Mouse (Mus musculus) G1E (cell line): Measurements from ENCODE around the gene Sh3pxd2b. TPM values are rescaled to one million over a fixed set of nuclear protein-coding genes. Genes with fewer than 3 reads are reported as not detected.

ENCODE experiments used
- ATAC-seq: 2 replicates; pipeline ENCODE4 v1.8.0; 2016; ENCODE audit warnings: mild to moderate bottlenecking; ENCODE audit not compliant: insufficient number of reproducible peaks, poor library complexity, low FRiP score, severe bottlenecking; ENCODE audit errors: extremely low read depth
- DNase-seq: peaks from one replicate; pipeline ENCODE4 v3.0.0; 2012; ENCODE audit warnings: low spot score
- H3K27me3 ChIP-seq: 2 replicates; pipeline ENCODE4 v1.6.1; 2012; ENCODE audit warnings: mild to moderate bottlenecking, low read length, inconsistent platforms; ENCODE audit not compliant: insufficient read depth
- H3K36me3 ChIP-seq: replicated peaks from 2 replicates; pipeline ENCODE3; 2012; ENCODE audit warnings: mild to moderate bottlenecking, inconsistent platforms
- H3K4me1 ChIP-seq: 2 replicates; pipeline ENCODE4 v1.6.1; 2012; ENCODE audit warnings: low read depth, low read length, inconsistent platforms, mixed read lengths; ENCODE audit not compliant: insufficient read depth
- H3K4me3 ChIP-seq: 2 replicates; pipeline ENCODE4 v1.5.1; 2012; ENCODE audit warnings: low read depth, mild to moderate bottlenecking, inconsistent platforms, low read length, moderate library complexity, mixed read lengths
- H3K9me3 ChIP-seq: replicated peaks from 2 replicates; pipeline ENCODE4 v1.6.1; 2012; ENCODE audit warnings: inconsistent platforms
- CTCF ChIP-seq: IDR thresholded peaks from 2 replicates; pipeline ENCODE4 v1.5.1; 2012; ENCODE audit warnings: low read depth, low read length, inconsistent platforms, mixed read lengths
- GATA1 ChIP-seq: IDR thresholded peaks from 2 replicates; pipeline ENCODE4 v1.6.1; 2012; ENCODE audit warnings: borderline replicate concordance, low read length, inconsistent platforms, mixed read lengths
- GATA2 ChIP-seq: IDR thresholded peaks from 2 replicates; pipeline ENCODE4 v1.6.1; 2012; ENCODE audit warnings: low read depth, low read length, inconsistent platforms, borderline replicate concordance
- POLR2AphosphoS5 ChIP-seq: IDR thresholded peaks from 2 replicates; pipeline ENCODE4 v1.6.1; 2012; ENCODE audit warnings: low read depth, low read length, inconsistent platforms; ENCODE audit not compliant: insufficient replicate concordance
- TAL1 ChIP-seq: conservative IDR thresholded peaks from 2 replicates; pipeline ENCODE4 v1.6.1; 2012; ENCODE audit warnings: low read depth, low read length, inconsistent platforms, mixed read lengths
- polyA plus RNA-seq: library from polyadenylated mRNA; stranded (reverse); fragments of >175 nt; gene quantifications from 2 replicates; pipeline ENCODE4 v1.2.3, GENCODE M21; 2012
- total RNA-seq, 2 experiments: library from RNA; stranded (forward) in 1 of 2; stranded (reverse) in 1 of 2; fragments of 200-1000 nt in 1 of 2; fragments of >200 nt in 1 of 2; fragmentation: Nextera tagmentation in 1 of 2; gene quantifications; 2 replicates each; pipeline ENCODE4 v1.2.3; 2014 to 2017

Sh3pxd2b gene
- total and polyA plus RNA-seq, 3 experiments = 0.16 TPM; not detected in 2

DNA sequence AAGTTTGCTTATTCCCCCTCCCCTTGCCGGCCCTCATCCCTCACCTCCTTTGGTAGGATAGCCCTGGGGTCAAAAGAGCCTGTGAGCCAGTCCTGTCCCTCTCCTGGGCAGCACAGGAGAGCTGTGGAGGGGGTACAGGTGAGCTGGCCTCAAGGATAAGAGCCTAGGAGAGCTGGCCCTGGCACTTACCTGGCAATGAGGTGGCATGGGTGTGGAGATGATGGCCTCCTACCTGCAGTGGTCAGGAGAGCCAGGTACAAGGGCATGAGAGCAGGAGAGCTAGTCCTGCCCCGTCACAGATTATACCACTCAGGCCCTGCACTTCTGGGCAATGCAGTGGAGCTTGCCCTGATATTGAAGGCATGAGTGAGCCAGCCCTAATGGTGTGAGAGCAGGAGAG lies 116.7 kb downstream of the Sh3pxd2b start:
- ATAC-seq = no peak
- Histone ChIP-seq H3K27me3 (peaks cover 6% of the 10 kb centered on the region), H3K4me1 (no peaks in the 10 kb centered on the region), H3K9me3 (no peaks in the 10 kb centered on the region), H3K36me3 (no peaks in the 10 kb centered on the region), H3K4me3 (no peak overlapping the region)
- TF ChIP-seq GATA2 (no peak), GATA1 (no peak), TAL1 (no peak), POLR2AphosphoS5 (no peak), CTCF (no peak)
- no peak for DNase-seq

GRCm38 (mm10) chr11:32471925-32472324 lies 124.3 kb downstream of the Sh3pxd2b start:
- no peak for DNase-seq
- ATAC-seq = no peak
- no peak overlapping the region for H3K4me3 ChIP-seq
- no peaks in the 10 kb centered on the region for H3K9me3 ChIP-seq
- peaks cover 15% of the 10 kb centered on the region for H3K27me3 ChIP-seq
- TF ChIP-seq CTCF = no peak
- no peak for TF ChIP-seq GATA2
- TF ChIP-seq GATA1 = no peak
- TF ChIP-seq POLR2AphosphoS5 = no peak
- no peak for TF ChIP-seq TAL1
- no peaks in the 10 kb centered on the region for H3K4me1 ChIP-seq
- H3K36me3 ChIP-seq = no peaks in the 10 kb centered on the region

- ATAC-seq (no peak), DNase-seq (no peak)
- TF ChIP-seq TAL1 (no peak), GATA2 (no peak), CTCF (no peak), POLR2AphosphoS5 (no peak), GATA1 (no peak)
- Histone ChIP-seq H3K9me3 (no peaks in the 10 kb centered on the region), H3K36me3 (no peaks in the 10 kb centered on the region), H3K27me3 (peaks cover 15% of the 10 kb centered on the region), H3K4me3 (no peak overlapping the region), H3K4me1 (no peaks in the 10 kb centered on the region)
Observed at GRCm38 (mm10) chr11:32474725-32475124, 127.1 kb downstream of the Sh3pxd2b start.

DNA sequence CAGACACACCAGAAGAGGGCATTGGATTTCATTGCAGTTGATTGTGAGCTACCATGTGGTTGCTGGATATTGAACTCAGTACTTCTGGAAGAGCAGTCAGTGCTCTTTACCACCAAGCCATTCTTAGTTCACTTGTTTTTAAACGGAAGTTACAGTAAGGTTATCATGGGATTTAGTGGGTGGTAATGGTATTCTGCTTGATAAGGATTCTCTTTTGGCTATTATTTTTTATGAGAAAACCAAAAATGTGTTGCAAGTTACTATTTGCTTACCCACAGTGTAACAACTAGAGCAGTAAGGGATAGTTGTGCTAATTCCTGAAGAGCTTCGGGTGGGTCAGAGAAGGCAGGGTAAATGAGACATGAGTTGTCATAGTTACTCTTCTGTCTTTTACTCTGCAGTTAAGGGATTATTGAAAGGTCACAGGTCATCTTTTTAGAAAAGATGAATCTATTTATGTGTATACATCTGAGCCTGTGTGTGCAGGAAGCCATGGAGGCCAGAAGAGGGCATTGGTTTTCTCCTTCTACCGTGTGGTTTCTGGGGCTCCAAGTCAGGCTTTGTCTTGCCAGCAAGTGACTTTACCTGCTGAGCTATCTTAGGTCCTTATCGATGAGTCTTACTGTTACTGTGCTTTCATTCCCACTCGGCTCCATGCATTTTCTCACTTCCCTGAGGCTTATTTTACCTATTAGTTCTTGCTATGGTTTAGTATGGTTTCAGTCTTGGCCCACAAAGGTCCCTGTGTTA lies 128.0 kb downstream of the Sh3pxd2b start:
- Histone ChIP-seq H3K27me3 (peaks cover 15% of the 10 kb centered on the region), H3K4me1 (no peaks in the 10 kb centered on the region), H3K9me3 (no peaks in the 10 kb centered on the region), H3K36me3 (no peaks in the 10 kb centered on the region), H3K4me3 (no peak overlapping the region)
- no peak for ATAC-seq
- DNase-seq = no peak
- no peak for TF ChIP-seq TAL1

Other genes with a start within 250 kb of the Sh3pxd2b start
- 2.3 and 4.6 TPM in 2 replicates for gene Il9r, start 147.5 kb upstream of the Sh3pxd2b start, total RNA-seq (2014; fragmentation: Nextera tagmentation)
- 5.7 and 6.9 TPM in 2 replicates for gene Il9r, start 147.5 kb upstream of the Sh3pxd2b start, total RNA-seq (2017)
- gene Il9r, start 147.5 kb upstream of the Sh3pxd2b start, polyA plus RNA-seq = 2.6 and 4.0 TPM in 2 replicates
- gene Snrnp25, start 142.4 kb upstream of the Sh3pxd2b start, total RNA-seq (2014; fragmentation: Nextera tagmentation) = 9.2 and 20.0 TPM in 2 replicates
- 62.5 and 68.7 TPM in 2 replicates for gene Snrnp25, start 142.4 kb upstream of the Sh3pxd2b start, total RNA-seq (2017)
- 65.6 and 74.4 TPM in 2 replicates for gene Snrnp25, start 142.4 kb upstream of the Sh3pxd2b start, polyA plus RNA-seq
- gene Rhbdf1, start 125.5 kb upstream of the Sh3pxd2b start, total RNA-seq (2014; fragmentation: Nextera tagmentation) = 0.19 and 0.30 TPM in 2 replicates
- gene Rhbdf1, start 125.5 kb upstream of the Sh3pxd2b start, total RNA-seq (2017) = 0.46 and 2.5 TPM in 2 replicates
- 0.91 and 2.1 TPM in 2 replicates for gene Rhbdf1, start 125.5 kb upstream of the Sh3pxd2b start, polyA plus RNA-seq
- gene Mpg, start 121.3 kb upstream of the Sh3pxd2b start, total RNA-seq (2014; fragmentation: Nextera tagmentation) = 13.7 and 22.0 TPM in 2 replicates
- 12.7 and 17.0 TPM in 2 replicates for gene Mpg, start 121.3 kb upstream of the Sh3pxd2b start, total RNA-seq (2017)
- 13.4 and 14.2 TPM in 2 replicates for gene Mpg, start 121.3 kb upstream of the Sh3pxd2b start, polyA plus RNA-seq
- 90.6 and 121 TPM in 2 replicates for gene Nprl3, start 80.1 kb upstream of the Sh3pxd2b start, total RNA-seq (2014; fragmentation: Nextera tagmentation)
- gene Nprl3, start 80.1 kb upstream of the Sh3pxd2b start, total RNA-seq (2017) = 26.3 and 27.0 TPM in 2 replicates
- gene Nprl3, start 80.1 kb upstream of the Sh3pxd2b start, polyA plus RNA-seq = 106 and 134 TPM in 2 replicates
- gene Hba-x, start 71.4 kb upstream of the Sh3pxd2b start, total RNA-seq (2014; fragmentation: Nextera tagmentation) = not detected in 2 replicates
- not detected in 2 replicates for gene Hba-x, start 71.4 kb upstream of the Sh3pxd2b start, total RNA-seq (2017)
- gene Hba-x, start 71.4 kb upstream of the Sh3pxd2b start, polyA plus RNA-seq = 0.09 TPM in 1 of 2 replicates, not detected in the other
- gene Hba-a1, start 64.3 kb upstream of the Sh3pxd2b start, total RNA-seq (2014; fragmentation: Nextera tagmentation) = 230 and 2,260 TPM in 2 replicates
- 242 and 325 TPM in 2 replicates for gene Hba-a1, start 64.3 kb upstream of the Sh3pxd2b start, total RNA-seq (2017)
- 3,927 and 4,410 TPM in 2 replicates for gene Hba-a1, start 64.3 kb upstream of the Sh3pxd2b start, polyA plus RNA-seq
- gene Hbq1b, start 60.9 kb upstream of the Sh3pxd2b start, total RNA-seq (2014; fragmentation: Nextera tagmentation) = 9.1 and 11.6 TPM in 2 replicates
- gene Hbq1b, start 60.9 kb upstream of the Sh3pxd2b start, total RNA-seq (2017) = 0.41 and 0.87 TPM in 2 replicates
- gene Hbq1b, start 60.9 kb upstream of the Sh3pxd2b start, polyA plus RNA-seq = 0.70 and 0.87 TPM in 2 replicates
- gene Hba-a2, start 51.3 kb upstream of the Sh3pxd2b start, total RNA-seq (2014; fragmentation: Nextera tagmentation) = 268 and 4,240 TPM in 2 replicates
- 683 and 890 TPM in 2 replicates for gene Hba-a2, start 51.3 kb upstream of the Sh3pxd2b start, total RNA-seq (2017)
- gene Hba-a2, start 51.3 kb upstream of the Sh3pxd2b start, polyA plus RNA-seq = 1,087 and 1,500 TPM in 2 replicates
- not detected in 2 replicates for gene Hbq1a, start 47.8 kb upstream of the Sh3pxd2b start, total RNA-seq (2014; fragmentation: Nextera tagmentation)
- gene Hbq1a, start 47.8 kb upstream of the Sh3pxd2b start, total RNA-seq (2017) = not detected in 2 replicates
- gene Hbq1a, start 47.8 kb upstream of the Sh3pxd2b start, polyA plus RNA-seq = not detected in 2 replicates
- gene Ubtd2, start 107.5 kb downstream of the Sh3pxd2b start, total RNA-seq (2014; fragmentation: Nextera tagmentation) = not detected in 2 replicates
- 0.11 and 0.46 TPM in 2 replicates for gene Ubtd2, start 107.5 kb downstream of the Sh3pxd2b start, total RNA-seq (2017)
- 0.29 and 0.33 TPM in 2 replicates for gene Ubtd2, start 107.5 kb downstream of the Sh3pxd2b start, polyA plus RNA-seq
- gene Efcab9, start 184.3 kb downstream of the Sh3pxd2b start, total RNA-seq (2014; fragmentation: Nextera tagmentation) = 1.4 and 4.6 TPM in 2 replicates
- 3.5 and 5.5 TPM in 2 replicates for gene Efcab9, start 184.3 kb downstream of the Sh3pxd2b start, total RNA-seq (2017)
- gene Efcab9, start 184.3 kb downstream of the Sh3pxd2b start, polyA plus RNA-seq = 0.12 TPM in 1 of 2 replicates, not detected in the other
- 31.0 and 31.4 TPM in 2 replicates for gene Stk10, start 185.5 kb downstream of the Sh3pxd2b start, total RNA-seq (2014; fragmentation: Nextera tagmentation)
- 47.5 and 52.1 TPM in 2 replicates for gene Stk10, start 185.5 kb downstream of the Sh3pxd2b start, total RNA-seq (2017)
- 30.1 and 36.0 TPM in 2 replicates for gene Stk10, start 185.5 kb downstream of the Sh3pxd2b start, polyA plus RNA-seq